Mouse (Mus musculus): ENCODE results near the gene Lix1l. TPM values are rescaled to one million over a fixed set of nuclear protein-coding genes. Genes with fewer than 3 reads are reported as not detected.

Gene Lix1l
- polyA plus RNA-seq, 1 experiment from 2014 or later = 116 TPM

DNA sequence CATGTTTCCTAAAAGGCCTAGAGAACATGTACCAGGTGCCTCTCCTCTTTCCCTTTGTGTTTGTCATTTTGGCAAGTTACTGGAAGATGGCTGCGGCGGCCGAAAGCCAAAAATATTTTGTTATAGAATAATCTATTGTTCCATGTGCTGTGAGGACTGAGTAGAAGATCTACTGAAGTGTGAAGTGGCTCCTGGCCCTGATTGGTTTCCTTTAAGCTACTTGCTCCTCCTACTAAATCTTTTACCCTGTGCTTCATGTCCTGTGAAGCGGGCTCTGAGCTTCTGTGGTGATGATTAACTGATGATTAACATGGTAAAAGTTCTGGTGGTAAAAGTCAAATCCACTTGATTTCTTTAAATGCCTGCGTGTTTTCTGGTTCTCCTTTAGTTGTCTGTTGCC is 66.0 kb downstream of the Lix1l start:
- in situ Hi-C loops (cut with MboI; ENCODE audit: low pct_unique_long_range_greater_than_20kb) = no loop called here
- no peaks in the 10 kb centered on the region for H3K27me3 ChIP-seq
- CTCF ChIA-PET = interaction anchor here (0.7 to 3.4 kb wide), 15 partner anchors 9 to 125 kb away, joined by 3 to 28 read pairs (median 4); partner anchors contain the start of genes Itga10, Nudt17 and Pias3
- ATAC-seq = peak; percentile 38
- POLR2A ChIA-PET = interaction anchor here (1.1 to 1.2 kb wide), 3 partner anchors 30 to 36 kb away, joined by 3 to 5 read pairs (median 5); no protein-coding TSS in a partner anchor
- DNase-seq (ENCODE audit: low read depth, low spot score) = peak; percentile 76
- TF ChIP-seq CTCF (IDR thresholded peaks at IDR 0.05) = no peak

DNA sequence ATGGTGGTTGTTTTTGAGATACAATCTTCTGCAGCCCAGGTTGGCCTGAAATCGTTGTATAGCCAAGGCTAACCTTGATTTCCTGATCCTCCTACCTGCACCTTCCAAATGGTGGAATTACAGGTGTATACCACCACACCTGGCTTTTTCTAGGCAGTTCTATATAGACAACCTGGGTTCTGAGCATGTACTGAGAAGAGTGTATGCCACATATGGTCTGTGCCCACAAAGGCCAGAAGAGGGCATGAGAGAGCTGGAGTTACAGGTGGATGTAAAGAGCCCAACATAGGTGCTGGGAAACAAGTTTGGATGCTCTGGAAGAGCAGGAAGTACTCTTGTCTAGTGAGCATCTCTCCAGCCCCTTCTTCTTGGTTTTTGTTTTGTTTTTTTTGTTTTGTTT is 66.4 kb downstream of the Lix1l start:
- peak; percentile 94 for TF ChIP-seq CTCF (IDR thresholded peaks at IDR 0.05)
- CTCF ChIA-PET = interaction anchor here (0.6 to 3.4 kb wide), 19 partner anchors 9 to 126 kb away, joined by 3 to 28 read pairs (median 4); partner anchors contain the start of genes Itga10, Nudt17 and Pias3
- no peaks in the 10 kb centered on the region for H3K27me3 ChIP-seq
- in situ Hi-C loops (cut with MboI; ENCODE audit: low pct_unique_long_range_greater_than_20kb) = no loop called here
- POLR2A ChIA-PET = interaction anchor here (1.1 to 1.2 kb wide), 3 partner anchors 29 to 35 kb away, joined by 3 to 5 read pairs (median 5); no protein-coding TSS in a partner anchor
- DNase-seq (ENCODE audit: low read depth, low spot score) (peak; percentile 67), ATAC-seq (peak; percentile 49)

DNA sequence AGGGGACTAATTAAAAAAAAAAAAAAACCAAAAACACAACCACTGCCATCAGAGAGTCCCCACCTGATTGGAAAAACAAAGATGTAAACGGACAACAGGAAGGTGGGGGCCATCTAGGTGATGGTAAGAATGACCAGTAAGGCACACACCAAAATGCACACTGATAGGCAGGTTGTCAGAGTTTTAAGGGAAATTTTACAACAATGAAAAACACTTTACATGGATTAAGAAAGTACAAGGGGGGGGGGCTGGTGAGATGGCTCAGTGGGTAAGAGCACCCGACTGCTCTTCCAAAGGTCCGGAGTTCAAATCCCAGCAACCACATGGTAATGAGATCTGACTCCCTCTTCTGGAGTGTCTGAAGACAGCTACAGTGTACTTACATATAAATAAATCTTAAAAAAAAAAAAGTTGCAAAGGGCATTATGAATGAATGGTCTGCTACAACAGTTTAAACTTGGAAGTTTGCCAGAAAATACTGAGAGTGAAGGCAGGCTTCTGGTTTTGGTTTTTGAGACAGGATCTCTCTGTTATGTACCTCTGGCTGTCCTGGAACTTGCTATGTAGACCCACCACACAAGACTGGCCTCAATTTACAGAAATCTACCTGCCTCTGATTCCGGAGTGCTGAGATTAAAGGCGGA is 67.6 kb downstream of the Lix1l start:
- ATAC-seq (no peak), DNase-seq (ENCODE audit: low read depth, low spot score) (no peak)
- in situ Hi-C loops (cut with MboI; ENCODE audit: low pct_unique_long_range_greater_than_20kb) = no loop called here
- CTCF ChIA-PET = interaction anchor here (1.3 to 3.4 kb wide), 8 partner anchors 10 to 103 kb away, joined by 3 to 28 read pairs (median 14); partner anchors contain the start of genes Itga10 and Nudt17
- POLR2A ChIA-PET = no interaction called here
- H3K27me3 ChIP-seq = no peaks in the 10 kb centered on the region
- TF ChIP-seq CTCF (IDR thresholded peaks at IDR 0.05) = no peak

DNA sequence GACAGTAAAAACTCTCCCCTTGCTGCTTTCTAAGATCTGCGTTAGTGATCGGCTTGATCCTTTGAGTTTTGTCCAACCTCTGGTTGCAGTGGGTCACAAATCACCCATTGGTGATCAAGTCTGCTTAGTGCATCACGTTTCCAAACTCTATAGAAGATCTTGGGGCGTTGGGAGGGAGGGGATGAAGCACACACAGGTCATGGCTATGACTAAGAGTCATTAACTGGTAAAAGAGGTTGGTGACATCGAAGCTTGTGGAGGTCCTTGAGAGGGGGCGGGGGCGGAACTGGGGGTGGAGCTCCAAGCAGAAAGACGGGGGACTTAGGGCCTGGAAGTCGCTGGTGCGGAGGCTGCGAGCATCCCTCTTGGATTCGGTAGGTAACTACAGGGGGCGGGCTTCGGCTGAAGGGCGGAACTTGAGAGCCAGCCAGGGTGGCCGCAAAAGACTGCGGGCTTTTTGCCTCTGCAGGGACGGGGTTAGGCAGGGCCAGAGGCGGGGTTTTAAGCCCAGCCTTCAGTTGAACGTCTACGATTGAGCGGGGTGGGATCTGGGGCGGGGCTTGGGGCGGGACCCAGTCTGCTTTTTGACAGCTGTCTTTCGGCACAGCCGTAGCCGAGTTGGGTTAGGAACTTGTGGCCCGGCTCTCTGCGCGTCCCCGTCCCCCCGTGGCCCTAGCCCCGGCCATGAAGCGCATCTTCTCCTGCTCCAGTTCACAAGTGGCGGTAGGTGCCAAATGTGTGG is 68.9 kb downstream of the Lix1l start, which contains the start of gene Ankrd35:
Gene Ankrd35 (plus strand): TSS at position 405 of the 742 bp plus-strand sequence.
- in situ Hi-C loops (cut with MboI; ENCODE audit: low pct_unique_long_range_greater_than_20kb) = no loop called here
- TF ChIP-seq CTCF (IDR thresholded peaks at IDR 0.05) = no peak
- POLR2A ChIA-PET = interaction anchor here (0.6 to 0.9 kb wide), 2 partner anchors 17 to 19 kb away, joined by 3 to 4 read pairs; no protein-coding TSS in a partner anchor
- H3K27me3 ChIP-seq = no peaks in the 10 kb centered on the region
- no peak for DNase-seq (ENCODE audit: low read depth, low spot score)
- ATAC-seq = no peak
- CTCF ChIA-PET = interaction anchor here (1.4 to 3.4 kb wide), 2 partner anchors 14 to 34 kb away, joined by 3 to 21 read pairs; no protein-coding TSS in a partner anchor

DNA sequence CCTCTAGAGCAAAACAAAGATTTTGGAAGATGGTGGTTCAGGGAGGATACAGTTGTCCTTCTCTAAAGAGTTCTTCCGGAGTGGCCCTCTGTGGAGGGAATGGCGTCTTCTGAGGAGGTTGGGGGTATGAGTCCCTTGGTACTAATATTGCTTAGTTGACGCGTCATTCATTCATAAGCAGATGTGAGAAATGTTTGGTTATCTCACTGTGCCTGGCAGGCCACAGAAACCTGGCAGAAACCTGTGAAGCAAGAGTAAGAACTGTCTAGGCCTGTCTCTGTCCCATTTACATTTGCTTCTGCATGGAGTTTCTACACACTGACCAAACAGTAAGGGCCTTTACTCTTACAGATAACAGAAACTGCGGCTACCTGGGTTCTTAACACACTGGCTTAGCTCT is 70.6 kb downstream of the Lix1l start:
- ATAC-seq (no peak), DNase-seq (ENCODE audit: low read depth, low spot score) (no peak)
- CTCF ChIA-PET = no interaction called here
- no peak for TF ChIP-seq CTCF (IDR thresholded peaks at IDR 0.05)
- no peaks in the 10 kb centered on the region for H3K27me3 ChIP-seq
- POLR2A ChIA-PET = no interaction called here
- in situ Hi-C loops (cut with MboI; ENCODE audit: low pct_unique_long_range_greater_than_20kb) = no loop called here

DNA sequence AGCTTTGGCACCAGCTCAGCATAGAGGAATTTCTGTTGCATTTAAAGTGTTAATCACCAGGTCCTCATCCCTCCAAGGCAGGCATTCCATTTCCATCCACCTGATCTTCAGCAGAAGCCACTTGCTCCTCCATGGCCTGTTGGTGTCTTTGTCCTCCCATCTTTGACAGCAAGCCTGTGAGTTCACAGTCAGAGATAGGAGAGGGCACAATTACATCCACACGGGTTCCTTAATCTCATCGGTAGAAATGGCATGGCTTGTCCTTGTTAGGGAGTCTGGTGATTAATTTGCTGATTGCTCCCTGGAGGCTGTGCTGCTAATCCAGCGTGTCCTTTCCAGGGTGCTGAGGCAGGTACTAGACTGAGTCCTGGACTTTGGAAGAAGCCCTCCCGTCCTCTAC is 72.6 kb downstream of the Lix1l start:
- CTCF ChIA-PET = interaction anchor here (0.6 to 2.8 kb wide), 6 partner anchors 13 to 80 kb away, joined by 3 to 10 read pairs (median 4); partner anchors contain the start of genes Nudt17, Pias3 and Polr3gl
- POLR2A ChIA-PET = interaction anchor here (0.9 to 1.7 kb wide), 2 partner anchors 23 to 53 kb away, joined by 4 to 11 read pairs; partner anchors contain the start of gene Pias3
- no peak for DNase-seq (ENCODE audit: low read depth, low spot score)
- in situ Hi-C loops (cut with MboI; ENCODE audit: low pct_unique_long_range_greater_than_20kb) = no loop called here
- ATAC-seq = no peak
- no peaks in the 10 kb centered on the region for H3K27me3 ChIP-seq
- TF ChIP-seq CTCF (IDR thresholded peaks at IDR 0.05) = no peak

DNA sequence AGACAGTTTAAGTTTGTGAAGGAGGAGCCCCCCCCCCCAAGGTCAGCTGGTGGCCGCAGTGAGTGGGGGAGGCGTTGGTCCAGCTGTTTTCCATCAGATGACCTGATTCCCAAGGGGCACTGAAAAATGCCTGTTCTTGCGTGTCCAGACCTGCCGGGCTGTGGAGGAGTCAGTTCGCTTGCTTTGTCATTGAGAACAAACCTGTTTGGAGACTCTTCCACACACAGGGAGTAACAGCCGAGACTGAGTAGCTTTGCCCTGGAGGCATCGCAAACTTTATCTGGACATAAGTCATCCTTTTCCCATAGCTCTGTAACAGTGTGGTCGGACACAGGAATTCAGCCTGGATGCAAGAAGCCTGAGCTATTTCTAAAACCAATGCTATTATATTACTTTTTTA is 73.5 kb downstream of the Lix1l start:
- in situ Hi-C loops (cut with MboI; ENCODE audit: low pct_unique_long_range_greater_than_20kb) = no loop called here
- TF ChIP-seq CTCF (IDR thresholded peaks at IDR 0.05) = no peak
- ChIA-PET CTCF (interaction anchor here (0.9 to 2.8 kb wide), 7 partner anchors 11 to 81 kb away, joined by 3 to 10 read pairs (median 4); partner anchors contain the start of genes Nudt17 and Polr3gl), POLR2A (interaction anchor here (0.7 to 1.7 kb wide), 3 partner anchors 22 to 552 kb away, joined by 4 to 11 read pairs (median 4); partner anchors contain the start of gene Pias3)
- ATAC-seq = peak; percentile 36
- no peak for DNase-seq (ENCODE audit: low read depth, low spot score)
- H3K27me3 ChIP-seq = no peaks in the 10 kb centered on the region

DNA sequence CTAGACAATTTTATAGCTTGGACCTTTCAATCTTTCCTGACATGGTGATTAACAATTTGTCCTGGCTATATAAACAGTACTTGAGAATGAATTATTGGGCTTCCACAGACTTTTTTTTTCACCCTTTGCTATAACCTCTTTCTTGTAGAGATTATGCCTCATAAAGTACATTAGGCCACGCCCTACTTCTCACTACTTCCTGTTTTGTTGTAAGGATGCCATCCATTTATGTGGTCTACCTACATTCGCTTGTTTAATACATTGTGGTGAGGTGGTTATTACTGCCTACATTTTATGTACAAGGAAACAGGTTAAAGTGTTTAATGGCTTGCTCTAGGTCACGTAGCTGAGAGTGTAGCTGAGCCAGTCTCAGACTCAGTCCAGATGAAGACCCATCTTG is 74.2 kb downstream of the Lix1l start:
- no peak for TF ChIP-seq CTCF (IDR thresholded peaks at IDR 0.05)
- POLR2A ChIA-PET = interaction anchor here (0.7 to 1.7 kb wide), 3 partner anchors 10 to 100 kb away, joined by 3 to 11 read pairs (median 3); partner anchors contain the start of gene Pias3
- CTCF ChIA-PET = interaction anchor here (0.9 to 2.8 kb wide), 5 partner anchors 8 to 124 kb away, joined by 3 to 10 read pairs (median 5); no protein-coding TSS in a partner anchor
- ATAC-seq (no peak), DNase-seq (ENCODE audit: low read depth, low spot score) (no peak)
- in situ Hi-C loops (cut with MboI; ENCODE audit: low pct_unique_long_range_greater_than_20kb) = no loop called here
- no peaks in the 10 kb centered on the region for H3K27me3 ChIP-seq

DNA sequence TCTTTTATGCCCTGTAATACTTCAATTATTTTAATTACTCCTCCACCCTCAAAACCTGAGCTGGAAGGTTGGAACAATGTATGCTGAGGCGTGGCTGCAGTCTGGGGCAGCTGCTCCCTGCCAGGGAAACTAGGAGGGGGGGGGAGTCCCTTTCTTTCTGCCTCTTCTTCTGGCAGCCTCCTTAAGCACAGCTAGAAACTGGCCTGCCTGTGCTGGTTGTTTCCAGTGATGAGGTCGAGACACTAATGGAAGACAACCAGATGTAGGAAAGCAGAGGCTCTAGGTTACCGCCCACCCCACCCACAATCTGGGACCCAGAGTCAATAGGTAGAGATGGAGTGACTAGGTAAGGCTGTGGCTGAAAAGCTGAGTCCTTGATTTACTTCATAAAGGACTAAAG is 74.7 kb downstream of the Lix1l start:
- DNase-seq (ENCODE audit: low read depth, low spot score) (no peak), ATAC-seq (no peak)
- no peak for TF ChIP-seq CTCF (IDR thresholded peaks at IDR 0.05)
- in situ Hi-C loops (cut with MboI; ENCODE audit: low pct_unique_long_range_greater_than_20kb) = no loop called here
- POLR2A ChIA-PET = interaction anchor here (0.7 to 1.2 kb wide), 2 partner anchors 10 to 101 kb away, joined by 3 read pairs; no protein-coding TSS in a partner anchor
- CTCF ChIA-PET = interaction anchor here (0.9 to 1.0 kb wide), 2 partner anchors 9 to 125 kb away, joined by 3 read pairs; no protein-coding TSS in a partner anchor
- H3K27me3 ChIP-seq = no peaks in the 10 kb centered on the region

Other genes with a start within 250 kb of the Lix1l start
- gene BC107364, start 148.8 kb upstream of the Lix1l start, polyA plus RNA-seq (2021) = not detected
- not detected for gene Hfe2, start 76.0 kb upstream of the Lix1l start, polyA plus RNA-seq (2021)
- 338 TPM for gene Txnip, start 43.2 kb upstream of the Lix1l start, polyA plus RNA-seq (2021)
- 1.9 TPM for gene Gm16253, start 24.2 kb upstream of the Lix1l start, polyA plus RNA-seq (2021)
- 33.6 TPM for gene Polr3gl, start 7.0 kb upstream of the Lix1l start, polyA plus RNA-seq (2021)
- 0.62 TPM for gene Ankrd34a, start 4.5 kb upstream of the Lix1l start, polyA plus RNA-seq (2021)
- gene Rbm8a, start 28.8 kb downstream of the Lix1l start, polyA plus RNA-seq (2021) = 104 TPM
- 84.6 TPM for gene Pex11b, start 34.2 kb downstream of the Lix1l start, polyA plus RNA-seq (2021)
- 0.10 TPM for gene Gm42957, start 34.3 kb downstream of the Lix1l start, polyA plus RNA-seq (2021)
- 2.2 TPM for gene Itga10, start 44.4 kb downstream of the Lix1l start, polyA plus RNA-seq (2021)
- 0.09 TPM for gene Ankrd35, start 69.0 kb downstream of the Lix1l start, polyA plus RNA-seq (2021)
- gene Pias3, start 95.2 kb downstream of the Lix1l start, polyA plus RNA-seq (2021) = 54.0 TPM
- gene Nudt17, start 107.4 kb downstream of the Lix1l start, polyA plus RNA-seq (2021) = 3.9 TPM
- gene Polr3c, start 126.5 kb downstream of the Lix1l start, polyA plus RNA-seq (2021) = 62.5 TPM
- gene Rnf115, start 126.5 kb downstream of the Lix1l start, polyA plus RNA-seq (2021) = 74.8 TPM
- 0.24 TPM for gene Pdzk1, start 228.1 kb downstream of the Lix1l start, polyA plus RNA-seq (2021)
- 0.19 TPM for gene Cd160, start 228.2 kb downstream of the Lix1l start, polyA plus RNA-seq (2021)